Mouse (Mus musculus): ENCODE measurements around the gene Dnaic1.

DNA sequence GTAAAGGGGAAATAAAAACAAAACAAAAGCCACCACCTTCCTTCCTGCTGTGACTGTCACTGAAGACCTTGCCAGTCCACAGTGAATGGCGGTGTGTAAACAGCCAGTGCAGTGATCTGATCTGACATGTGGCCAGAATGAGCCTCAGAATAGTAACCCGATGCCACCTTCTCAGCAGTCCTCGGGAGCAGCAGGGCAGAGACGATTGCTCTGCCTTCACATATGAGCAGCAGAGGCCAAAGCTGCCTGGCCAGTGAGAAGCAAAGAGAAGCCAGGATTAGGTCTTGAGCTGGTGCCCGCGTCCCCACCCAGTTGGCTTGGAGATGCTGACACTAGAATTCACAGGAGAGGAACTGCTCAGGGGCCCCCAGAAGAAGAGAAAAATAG is 41.0 kb downstream of the Dnaic1 start:
- no peak for TF ChIP-seq CTCF (IDR thresholded peaks at IDR 0.05; ENCODE audit: low read depth, low read length)
- no peak for TF ChIP-seq POLR2A (IDR thresholded peaks at IDR 0.05; ENCODE audit: borderline replicate concordance, low read depth, low read length)

All from bone marrow macrophage, adult 2 months (primary cell).